Mouse (Mus musculus) forebrain, postnatal 0 days (tissue): ENCODE measurements at regions not wholly inside any gene's neighbourhood (a gene's known extent, or its start where the extent isn't known, plus 50 kb on each side); places are given as distances from the start of the nearest gene placed in this dataset.
A peak's percentile ranks its signal among the peaks of the same experiment; 100 is the strongest.

Source experiments
- ATAC-seq: fragments of 200-750 bp; cut with Nextera tagmentation; 2 replicates; pipeline ENCODE4 v1.8.0; 2017; ENCODE audit warnings: mild to moderate bottlenecking, moderate library complexity
- DNase-seq: peaks from one replicate; pipeline ENCODE4 v3.0.0-alpha.2; 2015
- H3K27ac ChIP-seq: fragments of 300-500 bp; sonication (generic); 2 replicates; pipeline ENCODE4 v1.5.1; 2014; ENCODE audit warnings: low read depth, mild to moderate bottlenecking, antibody characterized with exemption, low read length, moderate library complexity, mixed read lengths
- H3K27me3 ChIP-seq: fragments of 300-500 bp; sonication (generic); 2 replicates; pipeline ENCODE4 v1.6.1; 2014; ENCODE audit warnings: mild to moderate bottlenecking, low read length, mixed read lengths; ENCODE audit not compliant: insufficient read depth
- H3K36me3 ChIP-seq: fragments of 300-500 bp; sonication (generic); 2 replicates; pipeline ENCODE4 v1.6.1; 2014; ENCODE audit warnings: mild to moderate bottlenecking, moderate library complexity; ENCODE audit not compliant: insufficient read depth
- H3K4me1 ChIP-seq: fragments of 300-500 bp; sonication (generic); 2 replicates; pipeline ENCODE4 v1.6.1; 2014; ENCODE audit warnings: antibody characterized with exemption; ENCODE audit not compliant: insufficient read depth
- H3K4me2 ChIP-seq: fragments of 300-500 bp; sonication (generic); 2 replicates; pipeline ENCODE4 v1.6.1; 2014; ENCODE audit warnings: low read depth, mild to moderate bottlenecking, moderate library complexity
- H3K4me3 ChIP-seq: fragments of 300-500 bp; sonication (generic); 2 replicates; pipeline ENCODE4 v1.5.1; 2014; ENCODE audit warnings: low read depth, low read length, mixed read lengths
- H3K9ac ChIP-seq: fragments of 300-500 bp; sonication (generic); 2 replicates; pipeline ENCODE4 v1.6.1; 2014; ENCODE audit warnings: mild to moderate bottlenecking
- H3K9me3 ChIP-seq: fragments of 300-500 bp; sonication (generic); 2 replicates; pipeline ENCODE4 v1.6.1; 2016; ENCODE audit warnings: low read length
- CTCF ChIP-seq: sonication (generic); IDR thresholded peaks from 2 replicates; pipeline ENCODE4 v1.5.1; 2016; ENCODE audit warnings: antibody characterized with exemption, control low read depth, low read depth
- WGBS: fragments of 180-500 bp; shearing (Covaris S2); extraction: QIAGEN DNeasy Blood & Tissue Kit; methylation state at CpG from one replicate; pipeline ENCODE4 v1.1.7; 2014; 5-methylcytosine and 5-hydroxymethylcytosine counted together

DNA sequence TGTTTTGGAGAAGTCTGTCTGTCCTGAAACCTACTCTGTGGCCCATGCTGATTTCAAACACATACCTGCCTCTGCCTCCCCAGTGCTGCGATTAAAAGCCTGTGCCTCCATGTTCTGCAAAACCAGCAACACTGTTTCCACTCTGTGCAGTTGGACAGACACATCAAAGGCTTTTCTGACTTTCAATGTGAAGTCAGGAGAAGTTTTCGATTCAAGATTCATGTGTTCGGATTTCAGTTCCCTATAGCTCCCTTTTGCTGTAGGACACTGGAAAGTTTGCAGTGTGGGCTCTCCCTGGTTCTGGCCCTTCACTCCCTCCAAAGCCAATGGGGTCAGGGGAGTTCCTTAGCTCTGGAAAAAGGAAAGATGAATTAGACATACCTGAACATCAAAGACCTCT is 154.5 kb upstream of the Klf4 start:
- 96% methylated on average over 3 of the region's 3 CpGs for WGBS
- no peak for DNase-seq
- no peak overlapping the region for H3K4me3 ChIP-seq
- H3K9me3 ChIP-seq, result no peaks in the 10 kb centered on the region
- no peak for TF ChIP-seq CTCF
- no peak overlapping the region for H3K4me2 ChIP-seq
- H3K27ac ChIP-seq, result no peak overlapping the region
- no peaks in the 10 kb centered on the region for H3K4me1 ChIP-seq
- no peak overlapping the region for H3K9ac ChIP-seq
- no peaks in the 10 kb centered on the region for H3K27me3 ChIP-seq
- ATAC-seq, result no peak
- H3K36me3 ChIP-seq, result no peaks in the 10 kb centered on the region

DNA sequence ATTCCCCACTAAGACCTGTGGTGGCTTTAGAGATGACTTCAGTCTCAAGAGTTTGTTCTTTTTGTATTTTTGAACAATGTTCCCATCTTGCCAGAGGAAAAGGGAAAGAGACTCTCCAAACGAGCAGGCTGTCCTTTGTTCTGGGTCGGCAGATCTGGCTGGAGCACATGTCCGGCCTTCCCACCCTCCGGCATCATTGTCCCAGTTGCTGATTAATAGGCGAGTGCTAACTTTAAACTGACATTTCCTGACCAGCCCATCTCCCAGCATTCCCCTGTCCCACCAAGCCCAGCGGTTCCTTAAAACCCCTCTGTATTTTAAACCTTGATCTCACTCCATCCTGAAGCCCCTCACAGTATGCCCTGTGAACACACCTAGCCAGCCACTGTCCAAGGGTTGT is 140.0 kb upstream of the Klf4 start:
- WGBS, result 55% methylated on average over 6 of the region's 6 CpGs
- Histone ChIP-seq H3K4me3 (no peak overlapping the region), H3K27me3 (no peaks in the 10 kb centered on the region), H3K4me1 (no peaks in the 10 kb centered on the region), H3K27ac (no peak overlapping the region), H3K9me3 (no peaks in the 10 kb centered on the region), H3K36me3 (no peaks in the 10 kb centered on the region), H3K4me2 (no peak overlapping the region), H3K9ac (no peak overlapping the region)
- ATAC-seq, result no peak
- no peak for TF ChIP-seq CTCF
- no peak for DNase-seq

DNA sequence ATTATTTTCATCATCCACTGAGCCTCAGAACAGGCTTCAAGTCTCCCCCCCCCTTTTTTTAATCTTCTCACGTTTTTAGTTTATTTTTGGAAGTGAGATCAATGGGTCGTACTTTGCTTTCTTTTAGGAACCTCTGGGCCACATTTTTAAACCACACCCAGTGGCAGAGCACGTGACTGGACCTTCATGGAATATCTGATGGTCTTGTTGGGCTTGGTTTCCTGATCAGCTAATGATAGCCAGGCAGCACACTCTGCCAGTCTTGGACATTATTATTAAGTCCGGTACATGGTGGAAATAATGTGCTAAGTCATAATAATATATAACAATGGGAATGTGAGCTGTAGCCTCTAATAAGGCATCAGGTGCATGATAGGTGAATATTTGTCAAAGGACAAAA is 138.0 kb upstream of the Klf4 start:
- no peaks in the 10 kb centered on the region for H3K4me1 ChIP-seq
- H3K4me2 ChIP-seq, result no peak overlapping the region
- DNase-seq (no peak), ATAC-seq (no peak)
- H3K9ac ChIP-seq, result no peak overlapping the region
- no peaks in the 10 kb centered on the region for H3K9me3 ChIP-seq
- 77% methylated on average over 4 of the region's 4 CpGs for WGBS
- no peak for TF ChIP-seq CTCF
- H3K36me3 ChIP-seq, result no peaks in the 10 kb centered on the region
- no peak overlapping the region for H3K27ac ChIP-seq
- H3K27me3 ChIP-seq, result no peaks in the 10 kb centered on the region
- no peak overlapping the region for H3K4me3 ChIP-seq

GRCm38 (mm10) chr4:55664822-55665221 is 132.6 kb upstream of the Klf4 start:
- Histone ChIP-seq H3K27ac (no peak overlapping the region), H3K4me1 (no peaks in the 10 kb centered on the region), H3K9ac (no peak overlapping the region), H3K36me3 (no peaks in the 10 kb centered on the region), H3K4me2 (no peak overlapping the region), H3K9me3 (no peaks in the 10 kb centered on the region), H3K27me3 (no peaks in the 10 kb centered on the region), H3K4me3 (no peak overlapping the region)
- DNase-seq, result no peak
- no peak for ATAC-seq
- no peak for TF ChIP-seq CTCF
- 87% methylated on average over 4 of the region's 4 CpGs for WGBS

- H3K9ac ChIP-seq, result no peak overlapping the region
- no peak overlapping the region for H3K4me3 ChIP-seq
- no peaks in the 10 kb centered on the region for H3K27me3 ChIP-seq
- H3K27ac ChIP-seq, result no peak overlapping the region
- DNase-seq (peak; percentile 40), ATAC-seq (peak; percentile 93)
- no peaks in the 10 kb centered on the region for H3K9me3 ChIP-seq
- H3K36me3 ChIP-seq, result no peaks in the 10 kb centered on the region
- H3K4me2 ChIP-seq, result no peak overlapping the region
- no peak for TF ChIP-seq CTCF
- H3K4me1 ChIP-seq, result no peaks in the 10 kb centered on the region
- WGBS, result 34% methylated on average over 5 of the region's 5 CpGs
Measured at GRCm38 (mm10) chr4:55663856-55664255, 131.6 kb upstream of the Klf4 start.

- no peak for TF ChIP-seq CTCF
- WGBS, result 82% methylated on average over 5 of the region's 5 CpGs
- DNase-seq (no peak), ATAC-seq (no peak)
- no peak overlapping the region for H3K27ac ChIP-seq
- H3K36me3 ChIP-seq, result no peaks in the 10 kb centered on the region
- no peak overlapping the region for H3K4me3 ChIP-seq
- no peaks in the 10 kb centered on the region for H3K9me3 ChIP-seq
- H3K4me2 ChIP-seq, result no peak overlapping the region
- no peak overlapping the region for H3K9ac ChIP-seq
- no peaks in the 10 kb centered on the region for H3K4me1 ChIP-seq
- no peaks in the 10 kb centered on the region for H3K27me3 ChIP-seq
Measured at GRCm38 (mm10) chr4:55662041-55662440, 129.8 kb upstream of the Klf4 start.

- Histone ChIP-seq H3K4me2 (no peak overlapping the region), H3K27me3 (no peaks in the 10 kb centered on the region), H3K9me3 (no peaks in the 10 kb centered on the region), H3K27ac (no peak overlapping the region), H3K4me1 (no peaks in the 10 kb centered on the region), H3K9ac (no peak overlapping the region), H3K36me3 (no peaks in the 10 kb centered on the region), H3K4me3 (no peak overlapping the region)
- ATAC-seq (no peak), DNase-seq (no peak)
- 96% methylated on average over 6 of the region's 6 CpGs for WGBS
- TF ChIP-seq CTCF, result no peak
Measured at GRCm38 (mm10) chr4:55658904-55659303, 126.6 kb upstream of the Klf4 start.

DNA sequence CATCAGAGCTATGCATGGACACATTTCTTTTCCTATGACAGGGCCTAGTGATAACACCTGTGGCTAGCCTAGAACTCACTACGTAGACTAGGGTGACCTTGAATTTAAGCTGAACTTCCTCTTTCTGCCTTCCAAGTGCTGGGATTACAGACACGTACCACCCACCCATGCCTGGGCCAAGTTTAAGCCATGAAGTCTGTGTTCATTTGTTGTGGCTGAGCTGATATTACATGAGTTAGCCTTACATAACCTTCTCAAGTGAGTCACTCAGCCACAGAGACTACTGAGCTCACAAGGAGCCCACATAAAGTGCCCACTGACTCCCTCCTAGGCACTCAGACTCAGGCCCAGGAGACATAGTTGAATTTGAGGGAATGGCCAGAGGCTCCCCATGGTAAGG is 123.1 kb upstream of the Klf4 start:
- ATAC-seq, result no peak
- TF ChIP-seq CTCF, result no peak
- peaks cover 4% of the 10 kb centered on the region; the same call in 1 of the 2 replicates for H3K4me1 ChIP-seq
- no peaks in the 10 kb centered on the region for H3K27me3 ChIP-seq
- 90% methylated on average over 2 of the region's 2 CpGs for WGBS
- H3K9ac ChIP-seq, result no peak overlapping the region
- DNase-seq, result no peak
- no peaks in the 10 kb centered on the region for H3K36me3 ChIP-seq
- no peak overlapping the region for H3K4me2 ChIP-seq
- H3K27ac ChIP-seq, result no peak overlapping the region
- no peaks in the 10 kb centered on the region for H3K9me3 ChIP-seq
- H3K4me3 ChIP-seq, result no peak overlapping the region
